Mouse (Mus musculus) ZHBTc4 (cell line): Measurements from ENCODE around the gene Fgf11.

Experiments used
- DNase-seq: peaks from one replicate; pipeline ENCODE4 v3.0.0-alpha.2; 2011; ENCODE audit warnings: low read depth, low spot score

Fgf11 gene

GRCm38 (mm10) chr11:69816520-69816919, 14.9 kb upstream of the Fgf11 start:
- no peak for DNase-seq

- DNase-seq, result no peak
These were observed 13.5 kb upstream of the Fgf11 start, which contains the start of gene Gm39566 for GRCm38 (mm10) chr11:69815155-69815554. Gm39566 (minus strand) TSS chr11:69815298.

GRCm38 (mm10) chr11:69810280-69810679, 8.6 kb upstream of the Fgf11 start:
- DNase-seq, result no peak

- no peak for DNase-seq
These were observed 6.0 kb upstream of the Fgf11 start for GRCm38 (mm10) chr11:69807641-69808040.

GRCm38 (mm10) chr11:69806378-69806777, 4.7 kb upstream of the Fgf11 start:
- no peak for DNase-seq

- DNase-seq, result peak; percentile 85
These were observed 3.6 kb upstream of the Fgf11 start, which contains the start of gene Tmem102 for GRCm38 (mm10) chr11:69804972-69805909. Tmem102 (minus strand) TSS chr11:69805624.

GRCm38 (mm10) chr11:69804652-69804940, 2.9 kb upstream of the Fgf11 start:
- DNase-seq, result no peak

- peak; percentile 91 for DNase-seq
These were observed 2.4 kb upstream of the Fgf11 start for GRCm38 (mm10) chr11:69803786-69804651.

- DNase-seq, result no peak
These were observed 1.7 kb upstream of the Fgf11 start for GRCm38 (mm10) chr11:69803328-69803727.

GRCm38 (mm10) chr11:69802648-69803105, 1.0 kb upstream of the Fgf11 start:
- peak; percentile 90 for DNase-seq

- peak; percentile 77 for DNase-seq
These were observed 1.1 kb downstream of the Fgf11 start for GRCm38 (mm10) chr11:69800392-69801197.

GRCm38 (mm10) chr11:69800138-69800391, 1.6 kb downstream of the Fgf11 start:
- DNase-seq, result no peak

GRCm38 (mm10) chr11:69799394-69800137, 2.1 kb downstream of the Fgf11 start:
- DNase-seq, result peak; percentile 46

- DNase-seq, result no peak
These were observed 3.7 kb downstream of the Fgf11 start for GRCm38 (mm10) chr11:69797924-69798323.

- DNase-seq, result no peak
These were observed 5.6 kb downstream of the Fgf11 start for GRCm38 (mm10) chr11:69795983-69796435.

- peak; percentile 98 for DNase-seq
These were observed 6.3 kb downstream of the Fgf11 start, which contains the start of gene Chrnb1 for GRCm38 (mm10) chr11:69795168-69795982. Chrnb1 (minus strand) TSS chr11:69795943.

- DNase-seq, result no peak
These were observed 8.2 kb downstream of the Fgf11 start for GRCm38 (mm10) chr11:69793429-69793828.

GRCm38 (mm10) chr11:69791420-69791819, 10.2 kb downstream of the Fgf11 start:
- DNase-seq, result no peak

- no peak for DNase-seq
These were observed 12.2 kb downstream of the Fgf11 start for GRCm38 (mm10) chr11:69789431-69789830.

- peak; percentile 49 for DNase-seq
These were observed 14.4 kb downstream of the Fgf11 start for GRCm38 (mm10) chr11:69787306-69787705.
